Mouse (Mus musculus): ENCODE data around the gene Pla1a. TPM values are rescaled to one million over a fixed set of nuclear protein-coding genes. Genes with fewer than 3 reads are reported as not detected.
"Not testable (repeated sequence)": the region's sequence is repeated elsewhere in the genome, so short reads cannot be mapped to it uniquely, and the experiment has no call there.

Gene Pla1a
- 0.67 and 0.93 TPM in 2 replicates for polyA plus RNA-seq (2015; fragmentation: Nextera tagmentation; extraction: Ambion mirVana)

DNA sequence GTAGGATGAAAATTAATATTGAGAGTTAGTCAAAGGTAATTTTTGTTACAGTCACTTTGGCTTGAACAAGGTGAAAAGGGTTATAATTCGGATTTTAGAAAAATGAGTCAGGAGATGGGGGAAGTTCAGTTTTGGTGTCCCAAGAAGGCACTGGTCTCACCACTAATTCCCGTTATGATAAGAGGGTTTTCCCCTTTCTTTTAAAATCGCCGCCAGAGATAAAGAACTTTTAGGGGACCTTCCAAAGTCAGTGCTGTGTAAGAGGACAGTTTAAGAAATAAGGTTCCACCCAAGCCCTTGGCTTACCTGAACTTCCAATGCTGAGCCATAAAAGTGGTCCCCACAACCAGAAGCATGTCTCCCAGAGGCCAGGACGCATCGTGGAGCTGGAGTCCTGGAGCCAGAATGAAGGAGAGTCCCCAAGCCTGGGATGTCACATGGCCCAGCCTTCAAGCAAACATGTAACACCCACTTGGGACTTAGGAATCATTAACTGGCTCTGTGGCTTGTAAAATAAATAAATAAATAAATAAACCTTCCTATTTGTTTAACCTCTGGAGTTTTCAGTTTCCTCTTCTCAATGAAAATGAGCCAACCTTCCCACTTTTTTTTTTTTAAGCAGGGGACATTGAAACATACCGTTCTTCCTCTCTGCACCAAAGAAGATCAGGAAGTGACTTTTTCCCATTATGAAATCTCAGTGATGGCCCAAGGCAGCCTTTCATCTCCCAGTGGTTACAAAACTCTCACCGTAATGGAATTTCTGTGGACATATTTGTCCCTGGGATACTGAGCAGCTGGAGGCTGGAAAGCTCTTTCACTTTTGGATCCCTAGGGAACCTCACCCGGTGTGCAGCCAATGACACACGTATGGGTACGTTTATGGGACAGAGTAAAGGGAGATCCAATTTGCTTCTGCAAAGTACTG is at the start of gene Pla1a:
Pla1a (minus strand) TSS at position 648 of the 928 bp plus-strand sequence.
- H3K27ac ChIP-seq = no peak within 1 kb of the TSS
- H3K9me3 ChIP-seq = no peaks in the 10 kb centered on the region
- ATAC-seq (ENCODE audit: insufficient number of reproducible peaks, low FRiP score, low TSS enrichment, low read depth) = no peak
- no peak within 1 kb of the TSS for H3K9ac ChIP-seq
- H3K4me3 ChIP-seq = no peak within 1 kb of the TSS
- no peak within 1 kb of the TSS for H3K4me2 ChIP-seq
- no peaks in the 10 kb centered on the region for H3K36me3 ChIP-seq
- WGBS = 65% methylated on average over 11 of the region's 11 CpGs
- H3K27me3 ChIP-seq = no peaks in the 10 kb centered on the region
- H3K4me1 ChIP-seq = no peaks in the 10 kb centered on the region

GRCm38 (mm10) chr16:38481327-38481726 is 48.4 kb upstream of the Pla1a start:
- Histone ChIP-seq H3K4me2 (no peak overlapping the region), H3K27me3 (peaks cover 20% of the 10 kb centered on the region), H3K9ac (no peak overlapping the region), H3K9me3 (no peaks in the 10 kb centered on the region), H3K4me3 (no peak overlapping the region), H3K27ac (no peak overlapping the region), H3K4me1 (peaks cover 21% of the 10 kb centered on the region), H3K36me3 (no peaks in the 10 kb centered on the region)
- no peak for ATAC-seq (ENCODE audit: insufficient number of reproducible peaks, low FRiP score, low TSS enrichment, low read depth)
- 71% methylated on average over 4 of the region's 4 CpGs for WGBS

DNA sequence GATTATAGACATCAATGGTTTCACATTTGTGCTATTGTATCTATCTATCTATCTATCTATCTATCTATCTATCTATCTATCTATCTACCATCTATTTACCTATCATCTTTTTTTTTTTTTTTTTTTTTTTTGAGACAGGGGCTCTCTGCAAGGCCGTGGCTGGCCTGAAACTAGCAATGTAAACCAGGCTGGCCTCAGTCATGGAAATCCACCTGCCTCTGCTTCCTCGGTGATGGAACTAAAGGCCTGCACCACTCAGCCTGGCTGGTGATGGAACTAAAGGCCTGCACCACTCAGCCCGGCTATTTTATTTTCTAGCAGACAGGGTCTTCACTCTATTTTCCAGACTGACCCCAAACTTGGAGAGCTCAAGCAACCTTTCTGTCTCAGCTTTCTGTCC is 45.4 kb upstream of the Pla1a start:
- Histone ChIP-seq H3K9me3 (no peaks in the 10 kb centered on the region), H3K4me3 (no peak overlapping the region), H3K27ac (no peak overlapping the region), H3K4me2 (no peak overlapping the region), H3K4me1 (peaks cover 15% of the 10 kb centered on the region), H3K27me3 (peaks cover 10% of the 10 kb centered on the region; the same call in 1 of the 2 replicates), H3K36me3 (no peaks in the 10 kb centered on the region), H3K9ac (no peak overlapping the region)
- 81% methylated on average over 3 of the region's 3 CpGs for WGBS
- no peak for ATAC-seq (ENCODE audit: insufficient number of reproducible peaks, low FRiP score, low TSS enrichment, low read depth)

GRCm38 (mm10) chr16:38477241-38477608 is 44.3 kb upstream of the Pla1a start:
- Histone ChIP-seq H3K4me1 (peaks cover 12% of the 10 kb centered on the region), H3K4me3 (peak overlapping the region; percentile 36), H3K4me2 (peak overlapping the region; percentile 54)
- ATAC-seq (ENCODE audit: insufficient number of reproducible peaks, low FRiP score, low TSS enrichment, low read depth); H3K27ac ChIP-seq; H3K27me3 ChIP-seq; H3K9me3 ChIP-seq; H3K9ac ChIP-seq; H3K36me3 ChIP-seq: not testable (repeated sequence)
- 39% methylated on average over 14 of the region's 14 CpGs for WGBS

GRCm38 (mm10) chr16:38476312-38477240 is 43.6 kb upstream of the Pla1a start:
- peak overlapping the region; percentile 36 for H3K4me3 ChIP-seq
- no peaks in the 10 kb centered on the region for H3K9me3 ChIP-seq
- H3K27me3 ChIP-seq = 0 out of 2 replicates have a peak, but pooled peaks cover 3% of the 10 kb centered on the region
- 7% methylated on average over 34 of the region's 34 CpGs for WGBS
- H3K4me2 ChIP-seq = peak overlapping the region; percentile 54
- ATAC-seq (ENCODE audit: insufficient number of reproducible peaks, low FRiP score, low TSS enrichment, low read depth) = no peak
- peak overlapping the region; percentile 0; the same call in 1 of the 2 replicates for H3K9ac ChIP-seq
- 0 out of 2 replicates have a peak overlapping the region, but pooled peaks have one; percentile 18 for H3K27ac ChIP-seq
- no peaks in the 10 kb centered on the region for H3K36me3 ChIP-seq
- H3K4me1 ChIP-seq = peaks cover 12% of the 10 kb centered on the region

DNA sequence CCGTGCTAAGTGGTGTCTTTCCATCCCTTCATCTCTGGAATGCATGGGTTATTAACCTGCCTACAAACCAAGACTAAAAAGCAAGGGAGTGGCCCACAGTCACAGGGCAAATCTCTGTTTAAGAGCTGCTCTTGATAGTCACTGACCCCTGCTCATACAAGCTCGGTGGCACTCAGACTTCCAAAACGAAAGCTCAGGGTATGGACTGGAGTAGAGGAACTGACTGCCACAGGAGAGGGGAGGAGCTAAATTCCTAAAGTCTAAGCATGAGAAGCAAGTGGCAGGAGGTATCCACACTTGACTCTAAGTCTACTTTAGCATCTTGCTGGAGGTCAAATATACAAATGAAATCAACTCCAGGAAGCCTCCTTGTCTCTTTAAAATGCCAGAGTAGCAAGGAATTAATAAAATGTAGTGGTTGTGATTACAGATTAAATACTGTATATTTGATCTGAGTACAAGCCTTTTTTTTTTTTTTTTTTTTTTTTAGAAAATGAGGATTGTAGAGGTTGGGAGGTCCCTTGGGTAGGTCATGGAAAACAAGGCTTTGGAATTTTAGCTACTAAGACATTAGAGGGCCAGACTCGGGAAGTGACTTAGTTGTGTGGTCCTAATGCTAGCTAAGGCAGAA is 42.9 kb upstream of the Pla1a start:
- Histone ChIP-seq H3K4me1 (peaks cover 12% of the 10 kb centered on the region), H3K9ac (no peak overlapping the region), H3K4me2 (peak overlapping the region; percentile 54; the same call in 1 of the 2 replicates), H3K4me3 (peak overlapping the region; percentile 36), H3K27ac (no peak overlapping the region), H3K27me3 (0 out of 2 replicates have a peak, but pooled peaks cover 3% of the 10 kb centered on the region), H3K36me3 (no peaks in the 10 kb centered on the region), H3K9me3 (no peaks in the 10 kb centered on the region)
- 51% methylated on average over 4 of the region's 4 CpGs for WGBS
- ATAC-seq (ENCODE audit: insufficient number of reproducible peaks, low FRiP score, low TSS enrichment, low read depth) = no peak

- Histone ChIP-seq H3K4me2 (no peak overlapping the region), H3K27ac (no peak overlapping the region), H3K4me3 (no peak overlapping the region), H3K36me3 (no peaks in the 10 kb centered on the region), H3K4me1 (peaks cover 12% of the 10 kb centered on the region), H3K9me3 (no peaks in the 10 kb centered on the region), H3K9ac (no peak overlapping the region), H3K27me3 (no peaks in the 10 kb centered on the region)
- 90% methylated on average over 9 of the region's 9 CpGs for WGBS
- ATAC-seq (ENCODE audit: insufficient number of reproducible peaks, low FRiP score, low TSS enrichment, low read depth) = no peak
Measured at GRCm38 (mm10) chr16:38474677-38475286, 41.8 kb upstream of the Pla1a start.

GRCm38 (mm10) chr16:38473661-38474060 is 40.7 kb upstream of the Pla1a start:
- Histone ChIP-seq H3K4me1 (peaks cover 12% of the 10 kb centered on the region), H3K9ac (no peak overlapping the region), H3K4me2 (no peak overlapping the region), H3K27me3 (no peaks in the 10 kb centered on the region), H3K9me3 (no peaks in the 10 kb centered on the region), H3K27ac (no peak overlapping the region), H3K36me3 (no peaks in the 10 kb centered on the region), H3K4me3 (no peak overlapping the region)
- ATAC-seq (ENCODE audit: insufficient number of reproducible peaks, low FRiP score, low TSS enrichment, low read depth) = no peak
- WGBS = 89% methylated on average over 5 of the region's 5 CpGs

- H3K36me3 ChIP-seq = no peaks in the 10 kb centered on the region
- no peak overlapping the region for H3K4me3 ChIP-seq
- no peak overlapping the region for H3K9ac ChIP-seq
- H3K27ac ChIP-seq = no peak overlapping the region
- no peaks in the 10 kb centered on the region for H3K27me3 ChIP-seq
- peaks cover 12% of the 10 kb centered on the region for H3K4me1 ChIP-seq
- no peak overlapping the region for H3K4me2 ChIP-seq
- no peak for ATAC-seq (ENCODE audit: insufficient number of reproducible peaks, low FRiP score, low TSS enrichment, low read depth)
- WGBS = 87% methylated on average over 5 of the region's 5 CpGs
- H3K9me3 ChIP-seq = no peaks in the 10 kb centered on the region
Measured at GRCm38 (mm10) chr16:38472507-38472873, 39.5 kb upstream of the Pla1a start.

- WGBS = 84% methylated on average over 11 of the region's 11 CpGs
- Histone ChIP-seq H3K27me3 (no peaks in the 10 kb centered on the region), H3K9ac (no peak overlapping the region), H3K36me3 (no peaks in the 10 kb centered on the region), H3K4me1 (peaks cover 7% of the 10 kb centered on the region), H3K9me3 (no peaks in the 10 kb centered on the region), H3K4me2 (no peak overlapping the region), H3K4me3 (no peak overlapping the region), H3K27ac (no peak overlapping the region)
- no peak for ATAC-seq (ENCODE audit: insufficient number of reproducible peaks, low FRiP score, low TSS enrichment, low read depth)
Measured at GRCm38 (mm10) chr16:38471697-38472506, 39.0 kb upstream of the Pla1a start.

All from limb, embryonic 15.5 days (tissue).